Mouse (Mus musculus): ENCODE measurements around the gene Agap2. TPM values are rescaled to one million over a fixed set of nuclear protein-coding genes. Genes with fewer than 3 reads are reported as not detected.

Gene Agap2
- 1.5 and 1.7 TPM in 2 replicates for polyA plus RNA-seq (2015; fragmentation: Nextera tagmentation; extraction: Ambion mirVana)

- H3K4me1 ChIP-seq = peaks cover 27% of the 10 kb centered on the region
- WGBS = 70% methylated on average over 9 of the region's 9 CpGs
- H3K36me3 ChIP-seq (ENCODE audit: poor library complexity, severe bottlenecking) = no peaks in the 10 kb centered on the region
- no peak within 1 kb of the TSS for H3K9ac ChIP-seq
- no peak within 1 kb of the TSS for H3K4me2 ChIP-seq
- peaks cover 19% of the 10 kb centered on the region for H3K27me3 ChIP-seq
- ATAC-seq = no peak
- no peak within 1 kb of the TSS for H3K4me3 ChIP-seq
- no peak within 1 kb of the TSS for H3K27ac ChIP-seq
- H3K9me3 ChIP-seq (replicated peaks) = no peaks in the 10 kb centered on the region
These were observed at the start of gene Agap2 for GRCm38 (mm10) chr10:127075080-127075479. Agap2 (plus strand) TSS chr10:127075284.

DNA sequence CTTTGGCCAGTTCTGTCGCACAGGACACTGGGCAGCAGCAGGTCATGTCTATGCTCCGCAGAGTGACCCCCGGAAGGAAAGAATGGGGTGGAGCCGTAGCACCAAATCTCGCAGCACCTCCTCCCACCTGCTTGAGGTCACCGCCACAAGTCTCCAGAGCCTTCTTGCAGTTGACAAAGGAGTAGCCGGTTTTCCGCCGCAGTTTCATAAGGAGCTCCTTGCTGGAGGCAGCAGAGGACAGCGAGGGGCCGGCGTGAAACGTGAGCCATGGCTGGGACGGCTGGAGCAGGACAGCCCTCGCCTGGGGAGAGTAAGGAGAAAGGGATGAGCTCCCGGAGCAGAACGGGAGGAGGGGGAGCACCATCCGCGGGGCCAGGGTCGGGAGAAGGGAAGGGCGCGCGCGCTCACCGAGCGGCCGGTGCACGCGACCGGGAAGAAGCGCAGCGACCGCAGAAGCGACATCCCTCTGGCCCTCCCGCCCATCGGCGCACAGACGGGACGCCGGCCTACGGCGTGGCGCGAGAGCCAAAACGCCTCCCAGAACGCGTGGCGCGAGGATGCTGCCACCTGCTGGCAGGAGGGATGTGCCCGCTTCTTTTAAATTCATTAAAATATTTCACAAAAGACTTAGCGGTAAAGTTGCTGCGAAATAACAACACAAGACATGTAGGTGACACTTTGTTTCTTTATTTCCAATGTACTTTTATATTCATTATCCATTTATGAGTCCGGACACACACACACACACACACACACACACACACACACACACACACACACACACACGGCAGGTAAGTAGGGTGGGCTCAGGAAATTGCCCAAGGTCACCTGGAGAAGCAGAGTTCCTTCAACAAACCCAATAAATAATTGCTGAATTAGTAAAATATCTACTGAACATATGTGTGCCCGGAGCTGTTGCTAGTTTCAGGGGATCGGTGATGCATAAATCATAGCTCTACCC, 44.5 kb upstream of the Agap2 start, which contains the start of gene Tsfm:
Tsfm (minus strand) TSS at position 505 of the 961 bp plus-strand sequence.
- peak within 1 kb of the TSS; percentile 92 for H3K9ac ChIP-seq
- peak within 1 kb of the TSS; percentile 92 for H3K4me3 ChIP-seq
- peak; percentile 91 for ATAC-seq
- peaks cover 32% of the 10 kb centered on the region for H3K36me3 ChIP-seq (ENCODE audit: poor library complexity, severe bottlenecking)
- H3K27me3 ChIP-seq = no peaks in the 10 kb centered on the region
- 5% methylated on average over 56 of the region's 56 CpGs for WGBS
- peak within 1 kb of the TSS; percentile 91 for H3K4me2 ChIP-seq
- H3K27ac ChIP-seq = peak within 1 kb of the TSS; percentile 57
- peaks cover 6% of the 10 kb centered on the region for H3K4me1 ChIP-seq
- no peaks in the 10 kb centered on the region for H3K9me3 ChIP-seq (replicated peaks)

GRCm38 (mm10) chr10:127033301-127033741, 41.8 kb upstream of the Agap2 start:
- no peak for ATAC-seq
- H3K4me3 ChIP-seq = no peak overlapping the region
- peaks cover 6% of the 10 kb centered on the region for H3K4me1 ChIP-seq
- peaks cover 5% of the 10 kb centered on the region for H3K36me3 ChIP-seq (ENCODE audit: poor library complexity, severe bottlenecking)
- H3K9me3 ChIP-seq (replicated peaks) = no peaks in the 10 kb centered on the region
- no peak overlapping the region for H3K4me2 ChIP-seq
- H3K27ac ChIP-seq = no peak overlapping the region
- 87% methylated on average over 8 of the region's 8 CpGs for WGBS
- H3K27me3 ChIP-seq = no peaks in the 10 kb centered on the region
- no peak overlapping the region for H3K9ac ChIP-seq

DNA sequence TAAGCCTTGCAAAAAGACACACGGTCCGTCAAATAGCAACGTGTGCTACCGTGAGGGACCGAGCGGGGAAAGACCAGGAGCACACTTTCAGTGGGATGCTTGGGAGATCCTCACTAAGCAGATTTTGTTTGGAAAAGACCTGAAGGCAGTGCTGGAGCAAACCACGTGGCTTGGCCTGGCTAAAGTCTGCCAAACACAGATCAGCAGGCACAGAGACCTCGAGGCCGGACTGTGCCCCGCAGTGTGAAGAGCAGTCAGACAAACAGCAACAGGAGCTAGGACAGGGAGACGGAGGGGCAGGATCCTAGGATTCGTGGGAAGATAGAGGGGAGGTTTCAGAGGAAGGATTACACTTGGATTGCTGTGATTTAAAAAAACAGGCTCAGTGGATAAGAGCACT, 38.8 kb upstream of the Agap2 start:
- H3K9ac ChIP-seq = no peak overlapping the region
- ATAC-seq = no peak
- no peak overlapping the region for H3K4me2 ChIP-seq
- H3K9me3 ChIP-seq (replicated peaks) = no peaks in the 10 kb centered on the region
- no peaks in the 10 kb centered on the region for H3K36me3 ChIP-seq (ENCODE audit: poor library complexity, severe bottlenecking)
- peaks cover 7% of the 10 kb centered on the region; the same call in 1 of the 2 replicates for H3K4me1 ChIP-seq
- peaks cover 10% of the 10 kb centered on the region; the same call in 1 of the 2 replicates for H3K27me3 ChIP-seq
- WGBS = 81% methylated on average over 12 of the region's 12 CpGs
- H3K27ac ChIP-seq = no peak overlapping the region
- H3K4me3 ChIP-seq = no peak overlapping the region

GRCm38 (mm10) chr10:127037641-127038040, 37.4 kb upstream of the Agap2 start:
- no peak overlapping the region for H3K4me3 ChIP-seq

DNA sequence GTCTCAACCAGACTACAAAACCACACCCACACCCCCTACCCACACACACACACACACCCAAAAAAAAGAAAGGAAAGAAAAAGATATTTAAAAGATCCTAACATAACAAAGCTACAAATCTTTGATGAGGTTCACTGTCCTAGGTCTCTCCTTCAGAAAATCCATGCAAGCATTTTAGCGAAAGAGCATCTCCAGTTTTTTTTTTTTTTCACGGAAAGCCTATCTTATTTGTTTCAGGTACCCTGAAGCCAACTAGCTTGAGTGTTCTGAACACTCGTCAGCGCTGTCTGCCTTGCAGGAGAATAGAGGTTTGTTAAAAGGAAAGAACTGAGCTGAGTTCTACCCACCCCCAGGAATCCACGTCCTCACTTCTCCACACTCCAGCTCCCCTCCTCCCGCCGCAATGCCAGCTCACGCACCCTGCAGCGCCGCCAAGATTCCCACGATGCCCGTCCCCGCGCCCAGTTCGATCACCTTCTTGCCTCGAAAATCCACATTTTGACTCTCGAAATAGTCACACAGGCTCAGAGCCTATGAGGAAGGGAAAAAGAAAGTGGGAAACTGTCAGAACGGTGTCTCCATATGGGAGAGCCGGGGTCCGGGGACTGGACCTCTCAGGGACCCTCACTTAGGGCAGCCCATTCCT, 34.4 kb upstream of the Agap2 start:
- H3K9ac ChIP-seq = peak overlapping the region; percentile 79
- WGBS = 1% methylated on average over 20 of the region's 20 CpGs
- ATAC-seq = no peak; the same call in 1 of the 2 replicates

More at GRCm38 (mm10) chr10:127037641-127038040, 37.4 kb upstream of the Agap2 start:
- Histone ChIP-seq H3K27ac (no peak overlapping the region), H3K36me3 (ENCODE audit: poor library complexity, severe bottlenecking) (no peaks in the 10 kb centered on the region), H3K9ac (no peak overlapping the region), H3K9me3 (replicated peaks) (no peaks in the 10 kb centered on the region), H3K4me2 (no peak overlapping the region), H3K4me1 (peaks cover 12% of the 10 kb centered on the region), H3K27me3 (peaks cover 10% of the 10 kb centered on the region; the same call in 1 of the 2 replicates)
- WGBS = 74% methylated on average over 12 of the region's 12 CpGs
- no peak for ATAC-seq

DNA sequence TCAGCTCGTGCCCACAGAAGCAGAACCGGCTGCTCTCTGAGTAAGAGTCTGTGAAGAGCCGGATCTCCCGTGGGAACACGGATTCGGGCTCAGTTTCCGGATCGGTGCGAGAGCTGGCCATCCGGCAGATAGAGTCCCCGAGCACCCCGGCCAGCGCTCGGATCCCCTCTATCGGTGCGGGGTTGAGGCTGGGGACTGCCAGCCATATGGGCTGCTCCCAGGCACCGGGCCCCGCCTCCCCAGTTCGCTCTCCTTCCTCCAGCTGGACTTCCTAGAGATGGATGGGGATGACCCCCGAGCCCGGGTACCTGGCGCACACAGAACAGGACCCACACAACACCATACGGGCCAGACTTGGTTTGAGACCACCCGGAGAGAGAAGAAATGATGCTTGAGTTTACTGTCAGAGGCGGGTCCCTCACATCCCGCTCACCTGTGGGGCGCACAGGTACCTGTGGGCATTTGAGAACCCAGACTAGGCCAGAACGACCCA, 33.8 kb upstream of the Agap2 start, which contains the start of the genes Mettl1 and Eef1akmt3:
Mettl1 (plus strand) TSS at position 141 of the 493 bp plus-strand sequence.
Eef1akmt3 (minus strand) TSS at position 240 of the 493 bp plus-strand sequence.
- Histone ChIP-seq H3K36me3 (ENCODE audit: poor library complexity, severe bottlenecking) (peaks cover 5% of the 10 kb centered on the region), H3K27me3 (peaks cover 10% of the 10 kb centered on the region; the same call in 1 of the 2 replicates), H3K4me1 (peaks cover 16% of the 10 kb centered on the region), H3K9ac (peak within 1 kb of the TSS; percentile 79), H3K4me2 (peak within 1 kb of the TSS; percentile 99), H3K4me3 (peak within 1 kb of the TSS; percentile 84), H3K27ac (no peak within 1 kb of the TSS), H3K9me3 (replicated peaks) (no peaks in the 10 kb centered on the region)
- WGBS = under 1% methylated on average over 28 of the region's 28 CpGs
- peak; percentile 74 for ATAC-seq

More for the DNA sequence above, 34.4 kb upstream of the Agap2 start:
- Histone ChIP-seq H3K4me2 (peak overlapping the region; percentile 99), H3K27me3 (peaks cover 10% of the 10 kb centered on the region; the same call in 1 of the 2 replicates), H3K4me1 (peaks cover 16% of the 10 kb centered on the region), H3K4me3 (peak overlapping the region; percentile 84), H3K36me3 (ENCODE audit: poor library complexity, severe bottlenecking) (peaks cover 5% of the 10 kb centered on the region), H3K27ac (no peak overlapping the region), H3K9me3 (replicated peaks) (no peaks in the 10 kb centered on the region)

- peak overlapping the region; percentile 79 for H3K9ac ChIP-seq
- under 1% methylated on average over 44 of the region's 44 CpGs for WGBS
- no peak overlapping the region for H3K27ac ChIP-seq
- peaks cover 5% of the 10 kb centered on the region for H3K36me3 ChIP-seq (ENCODE audit: poor library complexity, severe bottlenecking)
- H3K4me3 ChIP-seq = peak overlapping the region; percentile 84
- ATAC-seq = peak; percentile 93
- peaks cover 16% of the 10 kb centered on the region for H3K4me1 ChIP-seq
- peak overlapping the region; percentile 99 for H3K4me2 ChIP-seq
- H3K27me3 ChIP-seq = peaks cover 10% of the 10 kb centered on the region; the same call in 1 of the 2 replicates
- H3K9me3 ChIP-seq (replicated peaks) = no peaks in the 10 kb centered on the region
These were observed 33.2 kb upstream of the Agap2 start for GRCm38 (mm10) chr10:127041774-127042338.

DNA sequence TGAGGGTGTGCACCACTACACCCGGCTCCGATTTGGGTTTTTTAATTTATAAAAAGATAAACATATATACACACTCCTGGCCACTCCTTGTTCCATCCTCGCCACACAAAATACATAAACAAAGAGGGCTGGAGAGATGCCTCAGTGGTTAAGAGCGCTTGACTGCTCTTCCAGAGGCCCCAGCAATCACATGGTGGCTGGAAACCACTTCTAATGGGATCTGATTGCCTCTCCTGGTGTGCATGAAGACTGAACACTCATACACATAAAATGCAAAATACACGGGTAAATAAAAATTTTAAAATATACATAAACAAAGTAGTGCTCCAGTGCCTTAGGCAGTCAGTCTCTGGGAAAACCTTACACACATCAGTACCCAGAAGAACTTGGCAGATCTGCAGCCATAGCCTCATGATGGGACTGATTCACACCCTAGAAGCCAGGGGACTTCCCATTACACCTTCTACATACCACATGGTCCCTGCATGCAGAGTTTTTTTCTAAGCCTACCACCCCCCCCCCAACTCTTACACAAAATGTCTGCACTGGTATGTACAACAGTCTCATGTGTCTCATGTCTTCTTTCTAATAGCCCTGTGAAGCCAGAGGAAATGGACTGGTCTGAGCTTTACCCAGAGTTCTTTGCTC, 32.5 kb upstream of the Agap2 start:
- H3K27ac ChIP-seq = no peak overlapping the region
- no peaks in the 10 kb centered on the region for H3K9me3 ChIP-seq (replicated peaks)
- peaks cover 17% of the 10 kb centered on the region for H3K27me3 ChIP-seq
- peak overlapping the region; percentile 79 for H3K9ac ChIP-seq
- WGBS = 17% methylated on average over 5 of the region's 5 CpGs
- H3K4me2 ChIP-seq = peak overlapping the region; percentile 99
- peaks cover 16% of the 10 kb centered on the region for H3K4me1 ChIP-seq
- H3K4me3 ChIP-seq = peak overlapping the region; percentile 84
- peaks cover 5% of the 10 kb centered on the region for H3K36me3 ChIP-seq (ENCODE audit: poor library complexity, severe bottlenecking)
- ATAC-seq = no peak

GRCm38 (mm10) chr10:127043187-127043586, 31.9 kb upstream of the Agap2 start:
- H3K27ac ChIP-seq = no peak overlapping the region
- H3K4me1 ChIP-seq = peaks cover 16% of the 10 kb centered on the region
- H3K36me3 ChIP-seq (ENCODE audit: poor library complexity, severe bottlenecking) = peaks cover 5% of the 10 kb centered on the region
- no peak overlapping the region for H3K9ac ChIP-seq
- 85% methylated on average over 6 of the region's 6 CpGs for WGBS
- no peaks in the 10 kb centered on the region for H3K9me3 ChIP-seq (replicated peaks)
- no peak overlapping the region for H3K4me3 ChIP-seq
- H3K27me3 ChIP-seq = peaks cover 23% of the 10 kb centered on the region
- peak overlapping the region; percentile 99; the same call in 1 of the 2 replicates for H3K4me2 ChIP-seq
- ATAC-seq = no peak

GRCm38 (mm10) chr10:127047954-127048353, 27.1 kb upstream of the Agap2 start, which contains the start of gene Cyp27b1:
Cyp27b1 (plus strand) TSS chr10:127048250.
- no peak for ATAC-seq
- peak within 1 kb of the TSS; percentile 3; the same call in 1 of the 2 replicates for H3K4me3 ChIP-seq
- H3K4me2 ChIP-seq = peak within 1 kb of the TSS; percentile 2; the same call in 1 of the 2 replicates
- WGBS = 32% methylated on average over 5 of the region's 5 CpGs
- H3K9ac ChIP-seq = no peak within 1 kb of the TSS
- no peak within 1 kb of the TSS for H3K27ac ChIP-seq
- no peaks in the 10 kb centered on the region for H3K9me3 ChIP-seq (replicated peaks)
- peaks cover 12% of the 10 kb centered on the region for H3K4me1 ChIP-seq
- H3K27me3 ChIP-seq = peaks cover 54% of the 10 kb centered on the region
- peaks cover 7% of the 10 kb centered on the region for H3K36me3 ChIP-seq (ENCODE audit: poor library complexity, severe bottlenecking)
